Mouse (Mus musculus) urinary bladder, postnatal 10 days (tissue): Measurements from ENCODE around the gene Ftl1.

ENCODE experiments used
- DNase-seq: peaks from one replicate; pipeline ENCODE4 v3.0.0; 2022; ENCODE audit warnings: low spot score

The Ftl1 gene

DNA sequence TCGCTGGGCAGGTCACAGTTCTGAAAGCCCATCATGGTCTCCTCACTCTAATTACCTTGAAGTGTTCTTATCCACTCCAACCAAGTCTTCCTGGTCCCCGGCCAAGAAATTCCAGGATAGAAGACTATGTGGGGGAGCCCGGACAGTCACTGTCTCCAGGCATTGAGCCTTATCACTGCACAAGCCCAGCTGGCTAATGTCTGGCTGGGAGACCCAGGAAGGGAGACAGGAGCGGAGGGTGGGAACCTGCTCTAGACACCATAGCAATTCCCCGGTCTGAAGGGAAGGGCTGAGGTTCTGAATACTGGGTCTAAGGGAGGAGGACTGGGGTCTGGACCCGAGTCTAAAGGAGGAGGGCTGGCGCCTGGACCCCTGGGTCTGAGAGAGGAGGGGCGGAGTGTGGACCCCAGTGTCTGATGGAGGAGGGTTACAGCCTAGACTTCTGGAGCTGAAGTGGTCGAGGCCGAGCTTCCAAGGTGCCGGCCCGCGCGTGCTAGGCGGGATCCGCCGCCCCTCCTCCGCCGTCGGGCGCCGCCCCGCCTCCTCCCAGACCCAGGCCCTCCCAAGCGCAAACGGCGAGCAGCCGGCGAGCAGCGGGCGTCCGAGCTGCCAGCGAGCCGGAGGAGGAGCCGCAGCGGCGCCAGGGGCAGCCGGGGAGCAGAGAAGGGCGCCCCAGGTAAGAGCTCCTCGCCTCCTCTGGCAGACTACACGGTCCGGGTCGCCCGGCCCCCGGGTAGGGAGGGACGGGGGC, 46.4 kb downstream of the Ftl1 start, which contains the start of gene Ntf5:
Gene Ntf5 (plus strand): TSS at position 583 of the 751 bp plus-strand sequence.
- no peak for DNase-seq

GRCm38 (mm10) chr7:45412421-45412820, 47.3 kb downstream of the Ftl1 start:
- no peak for DNase-seq

DNA sequence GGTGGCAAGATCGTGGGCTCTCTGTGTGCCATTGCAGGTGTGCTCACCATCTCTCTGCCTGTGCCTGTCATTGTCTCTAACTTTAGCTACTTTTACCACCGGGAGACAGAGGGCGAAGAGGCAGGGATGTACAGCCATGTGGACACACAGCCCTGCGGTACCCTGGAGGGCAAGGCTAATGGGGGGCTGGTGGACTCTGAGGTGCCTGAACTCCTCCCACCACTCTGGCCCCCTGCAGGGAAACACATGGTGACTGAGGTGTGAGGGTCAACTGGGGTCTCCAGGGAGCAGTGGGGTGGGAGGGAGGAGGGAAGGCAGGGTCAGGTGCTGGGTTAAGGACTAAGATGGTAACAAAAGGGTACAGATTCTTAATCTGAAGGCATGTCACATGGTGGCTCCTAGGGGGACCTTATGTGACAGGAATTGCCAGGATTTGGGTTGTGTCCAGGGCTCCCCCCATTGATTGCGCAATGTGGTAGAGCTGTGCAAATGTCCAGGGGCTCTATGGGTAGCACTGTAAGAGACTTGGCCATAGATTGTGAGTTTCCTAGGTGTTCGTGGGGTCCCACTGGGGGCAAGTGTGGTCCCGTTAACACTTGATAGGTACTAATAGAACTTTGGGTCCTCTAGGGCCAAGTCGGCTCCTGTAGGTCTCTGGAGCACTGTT, 50.1 kb downstream of the Ftl1 start:
- DNase-seq = no peak

DNA sequence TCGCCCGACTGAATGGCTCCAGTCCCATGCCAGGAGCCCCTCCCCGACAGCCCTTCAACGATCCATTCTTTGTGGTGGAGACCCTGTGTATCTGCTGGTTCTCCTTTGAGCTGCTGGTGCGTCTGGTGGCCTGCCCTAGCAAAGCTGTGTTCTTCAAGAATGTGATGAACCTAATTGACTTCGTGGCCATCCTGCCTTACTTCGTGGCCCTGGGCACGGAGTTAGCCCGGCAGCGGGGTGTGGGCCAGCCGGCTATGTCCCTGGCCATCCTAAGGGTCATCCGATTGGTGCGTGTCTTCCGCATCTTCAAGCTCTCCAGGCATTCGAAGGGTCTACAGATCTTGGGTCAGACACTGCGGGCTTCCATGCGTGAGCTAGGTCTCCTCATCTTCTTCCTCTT, 50.7 kb downstream of the Ftl1 start:
- DNase-seq = no peak

DNA sequence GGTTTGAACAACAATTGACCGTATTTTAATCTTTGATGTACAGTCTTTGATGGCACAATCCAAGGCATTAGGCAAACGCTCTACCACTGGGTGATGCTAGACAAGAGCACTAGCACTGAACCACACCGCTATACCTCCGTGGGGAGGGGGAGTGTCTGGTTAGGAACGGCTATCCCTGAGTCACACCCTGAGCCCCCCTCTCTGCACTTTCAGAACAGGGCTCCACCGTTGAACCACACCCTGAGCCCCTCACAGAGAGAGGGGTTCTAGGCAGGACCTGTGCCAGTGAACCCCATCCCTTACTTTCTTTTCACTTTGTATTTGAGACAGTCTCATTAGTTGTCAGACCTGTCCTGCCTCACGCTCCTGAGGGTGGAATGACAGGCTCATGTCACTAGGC, 51.3 kb downstream of the Ftl1 start:
- DNase-seq = no peak
